Mouse (Mus musculus) granulocyte monocyte progenitor cell, adult 5-6 weeks (primary cell): ENCODE data around the gene Pgam2. TPM values are rescaled to one million over a fixed set of nuclear protein-coding genes. Genes with fewer than 3 reads are reported as not detected.
"Not testable (repeated sequence)": the region's sequence is repeated elsewhere in the genome, so short reads cannot be mapped to it uniquely, and the experiment has no call there.

Source experiments
- ATAC-seq: replicated peaks from 2 replicates; pipeline ENCODE4 v1.8.0; 2016; ENCODE audit warnings: mild to moderate bottlenecking, moderate TSS enrichment, inconsistent platforms; ENCODE audit not compliant: poor library complexity, severe bottlenecking
- total RNA-seq, 2 experiments: library from RNA; stranded (forward) in 1 of 2; stranded (reverse) in 1 of 2; fragments of 200-712, 200-1000 nt in 1 of 2; fragments of >200 nt in 1 of 2; fragmentation: Nextera tagmentation in 1 of 2; gene quantifications; 2 replicates each; pipeline ENCODE4 v1.2.3; 2014 to 2017

Gene Pgam2
- total RNA-seq, 2 experiments from 2014 or later, result not detected

DNA sequence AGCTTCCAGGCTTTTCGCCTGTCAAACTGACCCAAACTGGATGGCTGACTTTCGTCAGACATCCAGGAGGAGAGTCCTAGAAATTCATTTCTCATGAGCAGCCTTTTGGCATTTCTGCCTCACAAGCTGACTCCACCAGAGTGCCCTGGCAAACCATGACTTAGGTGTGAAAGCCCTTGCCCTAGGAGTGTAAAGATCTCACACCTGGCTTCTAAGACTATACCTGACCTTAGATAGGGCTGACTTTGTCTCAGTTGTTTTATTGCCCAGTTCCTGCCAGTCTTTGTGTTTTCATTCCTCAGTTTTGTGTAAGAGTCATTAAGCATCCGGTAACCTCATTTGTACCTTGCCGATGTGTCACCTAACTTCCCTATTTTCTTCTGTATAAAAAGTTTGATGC is 6.0 kb upstream of the Pgam2 start:
- ATAC-seq, result not testable (repeated sequence)

DNA sequence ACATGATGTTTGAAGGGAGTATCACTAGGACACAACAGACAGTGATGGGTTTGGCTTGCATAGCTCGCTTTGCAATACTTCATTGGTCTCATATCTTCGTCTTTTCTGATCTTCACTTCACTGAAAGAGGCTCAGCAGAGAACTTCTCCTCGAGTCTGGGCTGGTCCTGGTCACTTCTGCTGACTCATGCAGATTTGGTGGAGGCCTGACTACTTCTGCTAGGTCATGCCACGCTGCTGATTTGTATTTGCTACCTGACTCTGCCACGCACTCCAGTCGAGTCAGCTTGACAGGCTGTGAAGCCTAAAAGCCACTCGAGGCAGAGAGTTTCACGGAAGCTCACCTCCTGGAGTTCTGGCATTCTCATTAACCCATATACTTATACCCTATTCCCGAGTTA is 4.4 kb upstream of the Pgam2 start:
- ATAC-seq, result no peak

DNA sequence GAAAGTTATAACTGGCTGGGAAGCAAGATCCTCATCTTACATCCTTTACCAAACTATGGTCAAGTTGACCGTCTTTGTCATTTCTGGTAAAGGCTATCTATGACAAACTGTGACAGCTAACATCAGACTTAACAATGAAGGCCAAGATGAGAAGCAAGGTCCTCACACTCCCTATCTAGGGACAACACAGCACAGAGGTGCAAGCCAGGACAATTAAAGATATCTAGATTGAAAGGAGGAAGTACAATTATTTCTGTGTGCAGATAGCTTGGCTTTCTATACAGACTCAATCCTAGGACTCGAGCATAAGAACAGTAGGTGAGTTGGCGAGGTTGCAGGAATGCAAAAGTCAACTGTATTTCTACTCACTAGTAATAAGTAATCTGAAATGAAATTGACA is 2.2 kb upstream of the Pgam2 start:
- no peak for ATAC-seq

DNA sequence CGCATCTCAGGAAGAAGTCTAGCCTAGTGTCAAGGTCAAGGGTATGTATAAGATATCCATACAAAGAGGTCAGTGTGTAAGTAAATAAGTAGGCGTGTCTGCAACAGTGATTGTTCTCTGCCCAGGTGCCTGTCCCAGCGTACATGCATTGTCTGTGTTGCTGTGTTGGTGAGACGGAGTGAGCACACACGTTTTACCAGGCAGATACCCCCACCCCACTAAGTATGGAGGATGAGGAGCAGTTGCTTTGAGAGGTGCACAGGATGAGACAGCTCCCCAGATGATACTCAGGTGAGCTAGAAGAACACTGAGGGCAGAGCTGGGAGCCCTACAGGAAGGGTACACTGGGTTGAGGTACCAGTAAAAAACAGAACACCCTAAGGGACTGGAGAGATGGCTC is 641 bp upstream of the Pgam2 start:
- ATAC-seq, result no peak

DNA sequence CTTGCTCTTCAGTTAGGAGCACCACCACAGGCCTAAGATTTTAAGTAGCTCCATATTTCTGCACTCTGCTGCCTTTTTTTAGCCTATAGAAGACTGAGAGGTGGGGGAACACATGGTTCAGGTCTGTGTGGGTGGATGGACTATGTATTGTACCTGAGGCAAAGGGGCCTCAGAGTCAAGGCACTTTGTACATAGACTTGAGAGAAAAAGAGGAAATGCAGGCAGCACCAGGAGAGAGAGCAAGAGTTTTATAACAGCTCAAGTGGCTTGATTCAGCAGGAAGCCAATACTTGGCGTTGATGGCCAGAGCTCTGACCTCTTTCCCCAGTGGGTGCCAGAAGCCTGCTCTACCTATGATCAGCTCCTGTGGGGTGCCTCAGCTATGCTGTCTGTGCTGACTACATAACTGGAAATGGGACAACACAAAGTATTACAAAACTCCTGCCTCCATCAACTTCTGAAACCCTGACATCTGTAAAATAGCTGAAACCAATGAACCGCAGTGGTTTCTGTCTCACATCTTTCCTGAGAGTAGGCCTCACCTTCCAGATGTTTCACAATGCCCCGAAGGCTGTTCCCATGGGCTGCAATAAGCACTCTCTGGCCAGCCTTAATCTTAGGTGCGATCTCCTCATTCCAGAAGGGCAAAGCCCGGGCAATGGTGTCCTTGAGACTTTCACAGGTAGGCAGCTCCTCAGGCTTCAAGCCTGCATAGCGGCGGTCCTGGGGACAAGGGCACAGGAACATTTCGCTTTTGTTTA is 896 bp downstream of the Pgam2 start:
- ATAC-seq, result peak; percentile 52

DNA sequence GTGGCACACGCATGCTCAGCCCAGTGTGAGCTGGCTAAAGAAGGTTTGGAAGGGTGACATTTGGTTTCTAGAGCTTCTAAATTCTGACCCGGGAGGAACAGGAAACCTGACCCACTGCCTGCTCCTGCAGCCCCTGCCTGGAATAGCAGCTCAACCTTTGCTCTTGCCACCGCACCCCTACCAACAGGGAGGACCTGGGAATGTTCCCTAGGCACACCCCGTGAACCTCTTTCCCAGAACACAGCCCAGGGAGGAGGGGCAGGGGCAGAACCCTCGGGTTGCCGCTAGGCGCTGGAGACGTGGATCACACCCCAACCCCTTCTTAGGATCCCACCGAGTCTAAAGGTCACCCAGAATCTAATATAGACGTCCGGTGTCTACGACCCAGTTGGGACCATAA is 1.5 kb downstream of the Pgam2 start:
- no peak for ATAC-seq

DNA sequence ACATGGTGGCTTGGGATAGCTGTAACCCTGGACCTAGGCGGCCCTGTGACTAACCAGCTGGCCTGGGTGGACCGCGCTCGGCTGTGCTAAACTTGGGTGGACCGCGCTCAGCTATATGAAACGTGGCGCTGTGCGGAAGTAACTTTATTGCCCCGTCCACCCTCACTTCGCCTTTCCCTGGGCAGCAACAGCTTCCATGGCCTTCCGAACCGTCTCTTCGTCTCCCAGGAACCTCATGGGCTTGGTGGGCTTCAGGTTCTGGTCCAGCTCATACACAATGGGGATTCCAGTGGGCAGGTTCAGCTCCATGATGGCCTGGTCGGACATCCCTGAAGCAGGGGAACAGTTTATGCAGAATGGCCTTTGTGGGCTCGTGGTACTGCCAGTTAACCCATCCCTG is 2.0 kb downstream of the Pgam2 start:
- no peak for ATAC-seq

DNA sequence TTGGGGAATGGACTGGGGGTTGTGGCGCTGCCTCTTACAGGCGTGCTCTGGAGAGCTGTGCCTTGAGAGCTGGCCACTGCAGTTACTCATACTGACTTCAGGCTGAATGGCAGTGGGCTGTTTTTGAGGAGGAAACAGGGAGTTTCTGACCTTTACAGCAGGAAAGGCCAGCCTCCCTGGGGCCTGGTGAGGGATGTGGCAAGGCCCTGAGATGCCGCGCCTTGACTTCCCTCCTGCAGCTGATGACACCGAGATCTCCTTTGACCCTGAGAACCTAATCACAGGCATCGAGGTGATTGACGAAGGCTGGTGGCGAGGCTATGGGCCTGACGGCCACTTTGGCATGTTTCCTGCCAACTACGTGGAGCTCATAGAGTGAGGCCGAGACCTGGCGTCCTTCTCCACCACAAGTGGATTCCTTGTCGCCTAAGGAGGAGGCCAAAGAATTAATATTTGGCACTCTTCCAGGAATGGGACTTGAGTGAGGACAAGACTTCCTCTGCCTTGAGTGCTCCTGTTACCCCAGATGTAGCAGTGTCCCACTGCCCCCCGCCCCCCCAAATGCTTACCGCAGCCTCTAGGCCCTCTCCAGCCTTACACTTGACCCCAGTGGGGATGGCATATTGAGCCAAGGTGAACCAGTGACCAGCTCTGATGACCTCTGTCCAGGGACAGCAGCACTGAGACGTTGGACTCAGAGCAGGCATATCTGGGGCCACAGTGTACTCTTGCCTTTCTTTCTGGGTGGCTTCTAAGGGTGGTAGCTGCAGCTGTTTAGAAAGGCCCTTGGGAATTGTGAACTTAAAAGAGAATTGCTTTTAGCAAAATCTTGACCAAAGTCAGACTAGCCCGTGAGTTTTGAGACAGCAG is 3.7 kb downstream of the Pgam2 start:
- no peak for ATAC-seq

DNA sequence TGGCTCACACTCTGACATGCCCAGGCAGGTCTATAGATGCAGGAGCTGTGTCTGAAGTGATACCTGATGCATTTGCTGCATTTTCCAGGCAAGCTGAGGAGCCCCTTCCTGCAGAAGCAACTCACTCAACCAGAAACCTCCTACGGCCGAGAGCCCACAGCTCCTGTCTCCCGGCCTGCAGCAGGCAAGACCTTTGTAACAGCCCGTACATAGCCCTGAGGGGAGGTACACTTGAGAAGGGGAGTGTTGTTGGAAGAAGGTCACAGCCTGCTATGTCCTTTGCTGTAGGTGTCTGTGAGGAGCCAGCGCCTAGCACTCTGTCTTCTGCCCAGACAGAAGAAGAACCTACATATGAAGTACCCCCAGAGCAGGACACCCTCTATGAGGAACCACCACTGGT is 5.6 kb downstream of the Pgam2 start:
- no peak for ATAC-seq

DNA sequence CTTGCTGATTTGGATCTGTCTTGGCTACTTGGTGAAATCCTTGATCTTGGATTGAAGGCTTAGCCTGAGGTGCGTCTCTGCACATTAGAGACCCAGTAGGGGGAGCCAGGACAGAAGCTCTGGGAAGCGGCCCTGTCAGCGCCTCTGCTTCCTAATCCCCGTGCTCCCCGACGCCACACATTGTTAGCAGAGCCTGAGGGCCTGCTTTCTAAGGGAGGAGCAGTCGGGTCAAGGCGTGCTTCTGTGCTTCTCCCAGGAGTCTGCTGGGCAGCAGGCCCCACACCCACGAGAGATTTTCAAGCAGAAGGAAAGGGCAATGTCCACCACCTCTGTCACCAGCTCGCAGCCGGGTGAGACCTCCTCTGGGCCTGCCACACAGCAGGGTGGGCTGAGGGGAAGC is 6.2 kb downstream of the Pgam2 start:
- ATAC-seq, result no peak

DNA sequence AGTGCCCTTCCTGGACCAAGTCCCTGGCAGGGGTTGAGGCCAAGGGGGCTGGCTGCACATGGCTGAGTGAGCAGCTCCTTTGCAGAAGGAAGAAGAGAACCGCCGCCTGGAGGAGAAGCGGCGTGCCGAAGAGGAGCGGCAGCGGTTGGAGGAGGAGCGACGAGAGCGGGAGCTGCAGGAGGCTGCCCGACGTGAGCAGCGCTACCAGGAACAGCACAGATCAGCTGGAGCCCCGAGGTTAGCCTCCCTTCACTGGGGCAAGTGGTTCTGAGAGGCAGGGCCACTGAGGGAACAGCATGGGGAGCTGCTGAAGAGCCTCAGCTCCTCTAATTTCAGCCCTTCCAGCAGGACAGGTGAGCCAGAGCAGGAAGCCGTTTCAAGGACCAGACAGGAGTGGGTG is 6.6 kb downstream of the Pgam2 start:
- ATAC-seq, result no peak

DNA sequence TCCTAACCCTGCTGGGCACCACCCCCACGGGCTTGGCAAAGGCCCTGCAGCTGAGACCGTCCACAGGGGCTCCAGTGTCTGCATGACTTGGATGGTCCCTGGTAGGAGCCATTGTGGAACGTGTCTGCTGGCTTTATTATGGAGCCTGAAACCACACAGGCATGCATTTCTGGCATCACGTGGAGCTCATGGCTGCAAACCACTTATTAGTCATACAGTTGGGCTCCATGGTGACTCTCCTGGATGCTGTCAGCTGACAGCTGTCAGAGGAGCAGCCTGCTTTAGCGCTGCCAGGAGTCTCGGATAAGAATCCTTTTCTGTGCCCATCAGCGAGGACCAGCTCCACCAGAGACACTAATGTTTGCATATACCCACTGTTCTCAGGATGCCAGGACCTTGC is 7.8 kb downstream of the Pgam2 start:
- no peak for ATAC-seq

DNA sequence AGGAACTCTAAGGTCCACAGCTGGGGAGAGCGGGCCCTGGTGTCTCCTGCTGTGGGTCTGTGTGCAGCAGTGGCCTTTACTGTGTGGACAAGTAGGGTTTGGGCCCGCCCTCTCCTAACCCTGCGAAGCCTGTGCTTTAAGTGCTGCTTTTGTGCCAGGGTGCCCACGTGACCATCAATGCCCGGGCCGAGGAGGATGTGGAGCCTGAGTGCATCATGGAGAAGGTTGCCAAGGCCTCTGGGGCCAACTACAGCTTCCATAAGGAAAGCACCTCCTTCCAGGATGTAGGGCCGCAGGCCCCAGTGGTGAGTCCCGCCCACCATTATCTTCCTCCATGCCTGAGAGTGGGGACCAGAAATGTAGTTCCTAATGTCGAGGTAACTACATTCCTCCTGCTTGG is 8.2 kb downstream of the Pgam2 start:
- no peak for ATAC-seq

DNA sequence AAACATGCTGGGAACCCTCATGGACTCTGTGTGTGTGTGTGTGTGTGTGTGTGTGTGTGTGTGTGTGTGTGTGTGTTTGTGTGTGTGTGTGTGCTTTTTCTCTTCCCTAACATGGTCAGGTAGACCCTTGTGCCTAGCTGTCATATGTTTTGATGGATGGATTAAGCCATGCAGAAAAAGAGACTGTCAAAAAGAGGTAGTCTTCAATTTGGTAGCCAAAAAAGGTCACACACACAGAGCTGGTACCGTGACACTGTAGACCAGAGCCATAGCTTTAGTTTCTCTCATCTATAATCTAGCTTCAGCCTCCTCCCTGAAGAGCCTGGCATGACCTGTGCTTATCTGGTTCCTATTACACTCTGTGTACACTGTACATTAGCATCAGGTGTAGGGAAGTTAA is 13.1 kb downstream of the Pgam2 start:
- ATAC-seq, result no peak

DNA sequence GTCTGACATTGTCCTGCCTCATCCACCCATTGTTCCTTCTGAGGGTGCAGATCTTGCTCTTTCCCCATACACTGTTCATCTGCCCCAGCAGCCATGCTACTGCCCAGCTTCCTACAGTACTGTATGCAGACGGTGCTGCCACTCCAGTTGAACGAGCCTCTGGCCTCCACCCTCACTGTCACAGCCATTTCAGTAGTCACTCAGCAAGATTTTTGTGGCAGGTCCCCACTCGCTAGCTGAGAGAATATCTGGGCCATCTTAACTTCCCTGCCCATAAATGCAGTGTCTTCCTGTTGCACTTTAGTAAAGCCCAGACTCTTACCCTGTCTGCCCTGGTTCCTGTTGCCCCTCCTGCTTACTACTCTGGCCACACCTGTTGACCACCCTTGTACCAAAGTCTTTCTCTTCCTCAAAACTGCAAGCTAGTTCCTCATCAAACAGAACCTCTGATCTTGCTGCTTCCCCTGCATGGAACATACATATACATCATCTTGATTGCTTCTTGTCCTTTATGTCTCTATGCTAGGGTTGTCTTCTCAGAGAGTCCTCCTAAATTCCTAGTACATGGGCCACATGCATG is 13.7 kb downstream of the Pgam2 start:
- ATAC-seq, result peak; percentile 30

DNA sequence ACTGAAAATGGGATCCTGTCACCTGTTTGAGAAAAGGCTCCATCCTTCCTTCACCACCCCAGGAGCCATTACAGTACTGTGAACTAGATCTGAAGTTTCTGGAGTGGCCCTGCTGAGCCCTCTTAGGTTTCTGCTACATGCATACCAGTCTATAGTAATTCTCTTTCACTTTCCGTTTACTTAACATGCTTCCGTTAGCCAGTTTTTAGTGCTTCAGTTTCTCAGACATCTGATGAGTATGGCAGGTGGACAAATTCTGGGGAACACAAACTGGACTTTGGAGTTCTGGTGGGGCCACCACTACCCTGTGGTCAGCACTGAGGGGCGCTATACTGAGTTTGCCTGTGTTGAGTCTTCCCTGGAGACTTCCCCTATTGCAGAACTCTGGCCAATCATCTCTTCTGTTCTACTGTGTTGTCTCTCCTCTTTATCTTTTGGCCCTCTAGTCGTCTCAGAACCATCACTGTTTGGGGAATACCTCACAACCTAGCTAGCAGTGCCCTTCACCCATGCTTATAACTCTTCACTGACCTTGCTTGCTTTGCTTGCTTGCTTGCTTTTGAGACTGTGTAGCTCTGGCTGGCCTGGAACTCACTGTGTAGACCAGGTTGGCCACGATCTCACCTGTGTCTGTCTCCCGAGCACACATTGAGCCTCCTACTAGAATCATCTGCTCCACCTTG is 14.3 kb downstream of the Pgam2 start:
- peak; percentile 21; the same call in 1 of the 2 replicates for ATAC-seq

DNA sequence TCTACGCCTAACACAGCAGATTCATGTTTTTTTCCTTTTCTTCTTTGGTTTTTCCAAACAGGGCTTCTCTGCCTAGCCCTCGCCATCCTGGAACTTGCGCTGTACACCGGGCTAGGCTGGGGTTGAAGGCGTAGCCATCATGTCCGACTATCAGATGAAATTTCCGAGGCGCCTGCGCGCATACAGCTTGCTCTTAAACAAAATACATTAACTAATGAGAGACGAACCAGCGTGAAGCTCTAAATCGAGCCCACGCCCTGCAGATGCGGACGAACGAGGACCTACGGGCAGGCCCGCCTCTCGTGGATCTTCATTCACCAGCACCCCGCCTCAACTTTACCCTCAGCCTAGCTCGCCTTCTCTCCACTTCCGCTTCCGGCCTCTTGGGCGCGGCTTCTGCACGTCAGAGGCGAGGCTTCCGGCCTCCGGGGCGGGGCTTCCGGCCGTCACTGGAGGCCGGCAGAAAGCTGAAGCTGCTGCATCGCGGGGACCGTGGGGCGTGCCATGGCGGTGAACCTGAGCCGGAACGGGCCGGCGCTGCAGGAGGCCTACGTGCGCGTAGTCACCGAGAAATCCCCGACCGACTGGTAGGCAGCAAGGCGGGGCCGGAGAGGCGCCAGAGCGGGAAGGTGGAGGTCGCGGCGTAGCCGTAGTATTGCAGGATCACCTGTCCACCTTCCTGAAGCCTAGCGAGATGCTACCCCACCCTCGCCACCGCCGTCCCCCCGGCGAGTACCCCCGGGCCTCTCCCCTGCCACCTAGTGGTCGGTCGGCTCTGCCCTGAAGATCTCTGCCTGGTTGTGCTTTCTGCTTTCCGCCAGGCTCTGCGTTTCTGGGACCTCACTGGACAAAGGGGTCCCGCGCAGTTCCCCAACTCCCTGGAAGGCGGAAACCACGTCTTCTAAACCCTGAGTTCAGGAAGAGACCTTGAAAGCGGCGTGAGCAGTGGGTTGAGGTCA is 15.2 kb downstream of the Pgam2 start, which contains the start of gene Dbnl:
TSS of gene Dbnl (plus strand) at position 433 of the 959 bp plus-strand sequence.
- peak; percentile 68 for ATAC-seq

DNA sequence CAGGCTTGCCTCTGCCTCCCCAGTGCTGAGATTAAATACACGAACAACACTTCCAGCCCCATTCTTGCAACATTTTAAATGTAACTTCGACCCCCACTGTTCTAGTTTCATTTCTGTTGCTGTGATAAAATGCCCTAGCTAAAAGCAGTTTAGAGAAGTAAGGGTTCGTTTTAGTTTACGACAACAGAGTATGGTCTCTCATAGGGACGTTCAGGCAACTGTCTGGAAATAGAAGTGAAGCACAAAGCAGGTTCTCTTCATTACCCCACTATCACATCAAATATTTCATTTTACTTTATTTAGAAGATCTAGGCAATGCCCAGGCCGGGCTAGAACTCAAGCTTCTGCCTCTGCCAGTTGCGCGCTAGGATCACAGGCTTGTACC is 15.9 kb downstream of the Pgam2 start:
- no peak for ATAC-seq

DNA sequence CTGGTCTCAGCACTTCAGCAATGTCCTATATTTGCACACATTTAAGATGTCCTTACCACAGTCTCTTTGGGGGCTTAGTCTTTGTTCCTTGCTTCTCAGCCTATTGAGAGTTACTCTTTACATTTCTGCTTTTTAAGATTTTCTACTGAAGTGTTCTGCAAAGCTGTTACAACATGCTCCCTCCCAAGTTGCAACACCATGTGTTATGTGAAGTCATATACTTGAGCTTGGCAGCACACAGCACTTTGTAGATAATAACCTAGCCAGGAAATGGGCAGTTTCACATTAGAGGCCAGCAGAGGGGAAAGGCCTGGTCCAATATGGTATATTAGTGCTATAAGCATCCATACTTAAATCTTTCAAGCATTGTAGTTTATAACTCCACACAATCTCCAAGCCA is 17.8 kb downstream of the Pgam2 start:
- ATAC-seq, result peak; percentile 28
